Mouse (Mus musculus): ENCODE results near the gene Abhd2. TPM values are rescaled to one million over a fixed set of nuclear protein-coding genes. Genes with fewer than 3 reads are reported as not detected.
A peak's percentile ranks its signal among the peaks of the same experiment; 100 is the strongest.

Gene Abhd2
- polyA plus RNA-seq, 1 experiment from 2014 or later = 49.3 TPM

GRCm38 (mm10) chr7:79302145-79302544, 29.1 kb downstream of the Abhd2 start:
- H3K9ac ChIP-seq (replicated peaks) = no peak overlapping the region
- H3K9me3 ChIP-seq (ENCODE audit: low read length) = no peaks in the 10 kb centered on the region
- H3K4me3 ChIP-seq (ENCODE audit: low read depth, low read length) = no peak overlapping the region
- no peak for TF ChIP-seq CTCF (IDR thresholded peaks at IDR 0.05; ENCODE audit: low read depth)
- no peak for TF ChIP-seq EP300 (IDR thresholded peaks at IDR 0.05; ENCODE audit: low read depth)
- peaks cover 27% of the 10 kb centered on the region for H3K36me3 ChIP-seq (replicated peaks; ENCODE audit: insufficient read depth, low read length)
- ATAC-seq (no peak), DNase-seq (no peak)
- H3K27ac ChIP-seq (ENCODE audit: low read depth) = peak overlapping the region; percentile 34; the same call in 1 of the 2 replicates
- H3K4me1 ChIP-seq (ENCODE audit: insufficient read depth) = peaks cover 47% of the 10 kb centered on the region
- H3K27me3 ChIP-seq (ENCODE audit: insufficient read depth, low read length) = no peaks in the 10 kb centered on the region
- 85% methylated on average over 6 of the region's 6 CpGs for WGBS (ENCODE audit: insufficient replicate concordance)
- no peak overlapping the region for H3K4me2 ChIP-seq (ENCODE audit: low read depth, low read length)

DNA sequence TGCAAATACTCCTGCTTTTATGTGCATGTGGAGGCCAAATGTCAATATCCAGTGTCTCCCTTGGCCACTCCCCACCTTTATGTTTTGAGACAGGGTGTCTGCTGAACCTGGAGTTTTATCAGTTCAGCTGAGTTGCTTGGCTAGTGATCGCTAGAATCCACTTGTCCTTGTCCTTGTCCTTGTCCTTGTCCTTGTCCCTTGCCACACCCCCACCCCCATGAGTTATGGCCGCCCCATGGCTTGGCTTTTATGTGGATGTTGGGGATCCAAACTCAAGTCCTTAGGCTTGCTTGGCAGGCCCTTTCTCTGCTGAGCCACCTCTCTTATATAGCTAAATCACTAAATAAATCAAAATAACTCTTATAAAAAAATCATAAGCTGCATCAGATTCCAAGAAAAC, 29.6 kb downstream of the Abhd2 start:
- Histone ChIP-seq H3K36me3 (replicated peaks; ENCODE audit: insufficient read depth, low read length) (peaks cover 23% of the 10 kb centered on the region), H3K9ac (replicated peaks) (no peak overlapping the region), H3K9me3 (ENCODE audit: low read length) (no peaks in the 10 kb centered on the region), H3K4me3 (ENCODE audit: low read depth, low read length) (no peak overlapping the region), H3K4me2 (ENCODE audit: low read depth, low read length) (no peak overlapping the region), H3K27me3 (ENCODE audit: insufficient read depth, low read length) (no peaks in the 10 kb centered on the region), H3K27ac (ENCODE audit: low read depth) (no peak overlapping the region), H3K4me1 (ENCODE audit: insufficient read depth) (peaks cover 48% of the 10 kb centered on the region)
- DNase-seq (no peak), ATAC-seq (no peak)
- TF ChIP-seq CTCF (IDR thresholded peaks at IDR 0.05; ENCODE audit: low read depth) = no peak
- TF ChIP-seq EP300 (IDR thresholded peaks at IDR 0.05; ENCODE audit: low read depth) = no peak
- 78% methylated on average over 2 of the region's 2 CpGs for WGBS (ENCODE audit: insufficient replicate concordance)

GRCm38 (mm10) chr7:79303183-79303761, 30.3 kb downstream of the Abhd2 start:
- peaks cover 16% of the 10 kb centered on the region for H3K36me3 ChIP-seq (replicated peaks; ENCODE audit: insufficient read depth, low read length)
- DNase-seq = no peak
- H3K4me2 ChIP-seq (ENCODE audit: low read depth, low read length) = no peak overlapping the region
- 77% methylated on average over 6 of the region's 6 CpGs for WGBS (ENCODE audit: insufficient replicate concordance)
- no peak overlapping the region for H3K9ac ChIP-seq (replicated peaks)
- no peaks in the 10 kb centered on the region for H3K27me3 ChIP-seq (ENCODE audit: insufficient read depth, low read length)
- H3K4me3 ChIP-seq (ENCODE audit: low read depth, low read length) = no peak overlapping the region
- ATAC-seq = no peak
- TF ChIP-seq CTCF (IDR thresholded peaks at IDR 0.05; ENCODE audit: low read depth) = no peak
- no peak for TF ChIP-seq EP300 (IDR thresholded peaks at IDR 0.05; ENCODE audit: low read depth)
- no peaks in the 10 kb centered on the region for H3K9me3 ChIP-seq (ENCODE audit: low read length)
- peak overlapping the region; percentile 44; the same call in 1 of the 2 replicates for H3K27ac ChIP-seq (ENCODE audit: low read depth)
- peaks cover 48% of the 10 kb centered on the region for H3K4me1 ChIP-seq (ENCODE audit: insufficient read depth)

DNA sequence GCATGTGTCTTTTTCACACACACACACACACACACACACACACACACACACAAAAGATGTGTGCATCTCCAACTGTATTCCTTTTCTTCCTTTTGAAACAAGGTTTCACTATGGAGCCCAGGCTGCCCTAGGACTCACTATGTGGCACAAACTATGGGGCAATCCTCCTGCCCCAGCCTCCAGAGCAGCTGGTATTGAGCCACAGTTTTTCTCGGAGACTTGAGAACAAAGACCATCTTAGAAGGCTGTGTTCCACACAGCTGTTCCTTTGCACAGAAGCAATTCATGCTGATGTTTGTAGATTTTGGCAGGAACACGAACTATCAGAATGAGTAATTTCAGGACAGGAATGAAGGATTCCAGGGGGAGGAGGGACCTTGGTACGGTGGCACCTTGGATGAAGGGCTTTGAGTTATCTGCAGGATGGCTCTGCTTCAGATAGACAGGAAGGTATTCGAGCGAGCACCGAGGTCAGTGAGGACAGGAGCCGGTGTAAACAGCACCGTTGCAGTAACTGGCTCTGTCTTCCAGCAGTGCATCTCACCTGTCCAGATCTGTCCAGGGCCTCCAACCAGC, 35.5 kb downstream of the Abhd2 start:
- H3K27me3 ChIP-seq (ENCODE audit: insufficient read depth, low read length) = no peaks in the 10 kb centered on the region
- DNase-seq (no peak), ATAC-seq (no peak)
- no peak overlapping the region for H3K9ac ChIP-seq (replicated peaks)
- WGBS (ENCODE audit: insufficient replicate concordance) = 67% methylated on average over 8 of the region's 8 CpGs
- H3K4me3 ChIP-seq (ENCODE audit: low read depth, low read length) = no peak overlapping the region
- peaks cover 62% of the 10 kb centered on the region for H3K4me1 ChIP-seq (ENCODE audit: insufficient read depth)
- peak overlapping the region; percentile 91 for H3K27ac ChIP-seq (ENCODE audit: low read depth)
- peaks cover 11% of the 10 kb centered on the region for H3K36me3 ChIP-seq (replicated peaks; ENCODE audit: insufficient read depth, low read length)
- no peak overlapping the region for H3K4me2 ChIP-seq (ENCODE audit: low read depth, low read length)
- no peaks in the 10 kb centered on the region for H3K9me3 ChIP-seq (ENCODE audit: low read length)
- no peak for TF ChIP-seq EP300 (IDR thresholded peaks at IDR 0.05; ENCODE audit: low read depth)
- TF ChIP-seq CTCF (IDR thresholded peaks at IDR 0.05; ENCODE audit: low read depth) = no peak

GRCm38 (mm10) chr7:79309247-79310190, 36.5 kb downstream of the Abhd2 start:
- Histone ChIP-seq H3K9ac (replicated peaks) (peak overlapping the region; percentile 5), H3K4me1 (ENCODE audit: insufficient read depth) (peaks cover 66% of the 10 kb centered on the region)
- no peak for DNase-seq

DNA sequence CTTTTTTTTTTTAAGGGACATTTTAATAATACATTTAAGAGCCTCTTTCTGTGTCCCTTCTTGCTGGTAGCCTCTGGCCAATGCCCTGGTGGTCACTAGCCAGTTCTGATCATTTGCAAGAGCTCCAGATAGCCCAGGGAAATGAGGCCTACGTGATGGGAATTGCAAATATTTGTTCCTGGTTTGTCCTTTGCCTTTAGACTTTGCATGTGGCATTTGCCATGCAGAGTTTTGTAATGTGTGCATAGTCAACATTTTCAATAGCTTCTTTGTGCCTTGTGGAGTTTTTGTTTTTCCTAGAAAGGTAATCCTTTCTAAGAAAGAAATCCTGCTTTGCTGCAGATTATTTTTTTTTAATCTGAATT, 37.2 kb downstream of the Abhd2 start:
- Histone ChIP-seq H3K27ac (ENCODE audit: low read depth) (peak overlapping the region; percentile 91), H3K4me3 (ENCODE audit: low read depth, low read length) (no peak overlapping the region), H3K9me3 (ENCODE audit: low read length) (no peaks in the 10 kb centered on the region), H3K9ac (replicated peaks) (no peak overlapping the region), H3K4me2 (ENCODE audit: low read depth, low read length) (peak overlapping the region; percentile 36; the same call in 1 of the 2 replicates), H3K36me3 (replicated peaks; ENCODE audit: insufficient read depth, low read length) (peaks cover 4% of the 10 kb centered on the region; the same call in 1 of the 2 replicates), H3K4me1 (ENCODE audit: insufficient read depth) (peaks cover 68% of the 10 kb centered on the region), H3K27me3 (ENCODE audit: insufficient read depth, low read length) (no peaks in the 10 kb centered on the region)
- ATAC-seq (peak; percentile 73), DNase-seq (no peak)
- TF ChIP-seq EP300 (IDR thresholded peaks at IDR 0.05; ENCODE audit: low read depth) = peak; percentile 83
- TF ChIP-seq CTCF (IDR thresholded peaks at IDR 0.05; ENCODE audit: low read depth) = no peak
- WGBS (ENCODE audit: insufficient replicate concordance) = 63% methylated on average over 1 of the region's 1 CpGs

More at GRCm38 (mm10) chr7:79309247-79310190, 36.5 kb downstream of the Abhd2 start:
- H3K36me3 ChIP-seq (replicated peaks; ENCODE audit: insufficient read depth, low read length) = peaks cover 10% of the 10 kb centered on the region; the same call in 1 of the 2 replicates
- no peak overlapping the region for H3K4me3 ChIP-seq (ENCODE audit: low read depth, low read length)
- no peaks in the 10 kb centered on the region for H3K27me3 ChIP-seq (ENCODE audit: insufficient read depth, low read length)
- peak; percentile 3 for ATAC-seq
- peak overlapping the region; percentile 91 for H3K27ac ChIP-seq (ENCODE audit: low read depth)
- WGBS (ENCODE audit: insufficient replicate concordance) = 56% methylated on average over 19 of the region's 19 CpGs
- no peak overlapping the region for H3K4me2 ChIP-seq (ENCODE audit: low read depth, low read length)
- no peaks in the 10 kb centered on the region for H3K9me3 ChIP-seq (ENCODE audit: low read length)
- TF ChIP-seq EP300 (IDR thresholded peaks at IDR 0.05; ENCODE audit: low read depth) (no peak), CTCF (IDR thresholded peaks at IDR 0.05; ENCODE audit: low read depth) (peak; percentile 23)

All from liver, postnatal 0 days (tissue).